Mouse (Mus musculus) testis, adult 2 months (tissue): ENCODE data around the gene Fam3a. TPM values are rescaled to one million over a fixed set of nuclear protein-coding genes. Genes with fewer than 3 reads are reported as not detected.

Experiments
- H3K27ac ChIP-seq: fragments of 200-500 bp; 2 replicates; pipeline ENCODE4 v1.5.1; 2012; ENCODE audit warnings: low read depth, low read length; ENCODE audit not compliant: control insufficient read depth, insufficient read depth
- H3K27me3 ChIP-seq: fragments of 200-500 bp; 2 replicates; pipeline ENCODE4 v1.6.1; 2012; ENCODE audit warnings: mild to moderate bottlenecking, low read length, moderate library complexity; ENCODE audit not compliant: control insufficient read depth, insufficient read depth
- H3K36me3 ChIP-seq: fragments of 200-500 bp; 2 replicates; pipeline ENCODE4 v1.6.1; 2012; ENCODE audit warnings: mild to moderate bottlenecking, low read length; ENCODE audit not compliant: control insufficient read depth, insufficient read depth
- H3K4me1 ChIP-seq: fragments of 200-500 bp; 2 replicates; pipeline ENCODE4 v1.6.1; 2012; ENCODE audit warnings: low read length; ENCODE audit not compliant: control insufficient read depth, insufficient read depth
- H3K4me3 ChIP-seq: fragments of 200-500 bp; 2 replicates; pipeline ENCODE4 v1.5.1; 2012; ENCODE audit warnings: low read depth, mild to moderate bottlenecking, low read length, moderate library complexity, mixed read lengths; ENCODE audit not compliant: control insufficient read depth
- CTCF ChIP-seq: fragments of 200-500 bp; IDR thresholded peaks from 2 replicates; pipeline ENCODE4 v1.5.1; 2012; ENCODE audit warnings: low read depth, mild to moderate bottlenecking, inconsistent platforms, low read length, moderate library complexity; ENCODE audit not compliant: control insufficient read depth, insufficient read depth, insufficient replicate concordance
- POLR2A ChIP-seq: fragments of 200-500 bp; IDR thresholded peaks from 2 replicates; pipeline ENCODE4 v1.6.1; 2012; ENCODE audit warnings: low read depth, mild to moderate bottlenecking, inconsistent platforms, low read length, moderate library complexity; ENCODE audit not compliant: control insufficient read depth
- polyA plus RNA-seq: library from polyadenylated mRNA; depleted of rRNA; stranded (reverse); fragments of >200 nt; gene quantifications from 2 replicates; pipeline ENCODE4 v1.2.3, GENCODE M21; 2012

The Fam3a gene
- polyA plus RNA-seq, 1 experiment, result 5.6 TPM

- H3K27me3 ChIP-seq, result no peaks in the 10 kb centered on the region
- no peaks in the 10 kb centered on the region for H3K36me3 ChIP-seq
- TF ChIP-seq CTCF (no peak), POLR2A (no peak)
Measured at GRCm38 (mm10) chrX:74424443-74424842, 31.4 kb upstream of the Fam3a start.

GRCm38 (mm10) chrX:74413377-74413776, 20.3 kb upstream of the Fam3a start:
- H3K27me3 ChIP-seq, result no peaks in the 10 kb centered on the region
- no peak overlapping the region for H3K4me3 ChIP-seq
- TF ChIP-seq POLR2A (no peak), CTCF (no peak)

More at GRCm38 (mm10) chrX:74424443-74424842, 31.4 kb upstream of the Fam3a start:
- H3K4me3 ChIP-seq, result no peak overlapping the region
- peaks cover 4% of the 10 kb centered on the region for H3K4me1 ChIP-seq
- H3K27ac ChIP-seq, result no peak overlapping the region

GRCm38 (mm10) chrX:74408340-74408739, 15.3 kb upstream of the Fam3a start:
- H3K36me3 ChIP-seq, result no peaks in the 10 kb centered on the region
- TF ChIP-seq CTCF (no peak), POLR2A (no peak)
- H3K4me1 ChIP-seq, result no peaks in the 10 kb centered on the region
- no peak overlapping the region for H3K27ac ChIP-seq
- no peaks in the 10 kb centered on the region for H3K27me3 ChIP-seq
- H3K4me3 ChIP-seq, result no peak overlapping the region

More at GRCm38 (mm10) chrX:74413377-74413776, 20.3 kb upstream of the Fam3a start:
- no peaks in the 10 kb centered on the region for H3K36me3 ChIP-seq
- H3K4me1 ChIP-seq, result no peaks in the 10 kb centered on the region
- no peak overlapping the region for H3K27ac ChIP-seq

- TF ChIP-seq POLR2A, result no peak
- TF ChIP-seq CTCF, result no peak
- Histone ChIP-seq H3K4me1 (no peaks in the 10 kb centered on the region), H3K36me3 (no peaks in the 10 kb centered on the region), H3K27me3 (no peaks in the 10 kb centered on the region), H3K27ac (no peak overlapping the region), H3K4me3 (no peak overlapping the region)
Measured at GRCm38 (mm10) chrX:74400136-74400535, 7.1 kb upstream of the Fam3a start.

GRCm38 (mm10) chrX:74388153-74388552, 4.9 kb downstream of the Fam3a start:
- Histone ChIP-seq H3K4me1 (peaks cover 3% of the 10 kb centered on the region), H3K27me3 (no peaks in the 10 kb centered on the region), H3K4me3 (no peak overlapping the region), H3K36me3 (no peaks in the 10 kb centered on the region), H3K27ac (no peak overlapping the region)
- TF ChIP-seq CTCF, result no peak
- TF ChIP-seq POLR2A, result no peak

GRCm38 (mm10) chrX:74384451-74384850, 8.6 kb downstream of the Fam3a start:
- Histone ChIP-seq H3K36me3 (no peaks in the 10 kb centered on the region), H3K27me3 (no peaks in the 10 kb centered on the region), H3K4me1 (no peaks in the 10 kb centered on the region), H3K4me3 (no peak overlapping the region), H3K27ac (no peak overlapping the region)
- TF ChIP-seq CTCF (no peak), POLR2A (no peak)

GRCm38 (mm10) chrX:74372888-74373549, 20.1 kb downstream of the Fam3a start, which contains the start of the genes Ubl4a and Slc10a3:
TSS of gene Ubl4a (minus strand) at chrX:74373218.
TSS of gene Slc10a3 (minus strand) at chrX:74373349.
- peak; percentile 69 for TF ChIP-seq POLR2A
- no peak for TF ChIP-seq CTCF
- no peaks in the 10 kb centered on the region; the same call in 1 of the 2 replicates for H3K4me1 ChIP-seq
- H3K27ac ChIP-seq, result peak within 1 kb of the TSS; percentile 93
- H3K36me3 ChIP-seq, result no peaks in the 10 kb centered on the region
- peak within 1 kb of the TSS; percentile 92 for H3K4me3 ChIP-seq
- H3K27me3 ChIP-seq, result no peaks in the 10 kb centered on the region
